Mouse (Mus musculus) hindbrain, embryonic 13.5 days (tissue): ENCODE measurements around the gene Trabd2b. TPM values are rescaled to one million over a fixed set of nuclear protein-coding genes. Genes with fewer than 3 reads are reported as not detected.

ENCODE experiments used
- ATAC-seq: fragments of 200-750 bp; cut with Nextera tagmentation; 2 replicates; pipeline ENCODE4 v1.8.0; 2017; ENCODE audit warnings: moderate TSS enrichment; ENCODE audit not compliant: low FRiP score
- H3K27ac ChIP-seq: fragments of 300-500 bp; sonication (generic); 2 replicates; pipeline ENCODE4 v1.5.1; 2015; ENCODE audit warnings: inconsistent platforms, mild to moderate bottlenecking, moderate library complexity
- H3K27me3 ChIP-seq: fragments of 300-500 bp; sonication (generic); 2 replicates; pipeline ENCODE4 v1.6.1; 2015; ENCODE audit warnings: mild to moderate bottlenecking, inconsistent platforms
- H3K36me3 ChIP-seq: fragments of 300-500 bp; sonication (generic); 2 replicates; pipeline ENCODE4 v1.6.1; 2015; ENCODE audit warnings: mild to moderate bottlenecking, inconsistent platforms
- H3K4me1 ChIP-seq: fragments of 300-500 bp; sonication (generic); replicated peaks from 2 replicates; pipeline ENCODE4 v1.6.1; 2015; ENCODE audit warnings: inconsistent platforms
- H3K4me2 ChIP-seq: fragments of 300-500 bp; sonication (generic); 2 replicates; pipeline ENCODE4 v1.6.1; 2015; ENCODE audit warnings: inconsistent platforms, mild to moderate bottlenecking, moderate library complexity
- H3K4me3 ChIP-seq: fragments of 300-500 bp; sonication (generic); 2 replicates; pipeline ENCODE4 v1.5.1; 2015; ENCODE audit warnings: mild to moderate bottlenecking, inconsistent platforms
- H3K9ac ChIP-seq: fragments of 300-500 bp; sonication (generic); 2 replicates; pipeline ENCODE4 v1.6.1; 2015; ENCODE audit warnings: mild to moderate bottlenecking, inconsistent platforms
- H3K9me3 ChIP-seq: fragments of 300-500 bp; sonication (generic); 2 replicates; pipeline ENCODE4 v1.6.1; 2016; ENCODE audit warnings: inconsistent platforms
- WGBS: fragments of 180-500 bp; shearing (Covaris S2); methylation state at CpG from one replicate; pipeline ENCODE4 v1.1.7; 2015; 5-methylcytosine and 5-hydroxymethylcytosine counted together
- polyA plus RNA-seq: library from polyadenylated mRNA; unstranded; fragments of >200 nt; fragmentation: Nextera tagmentation; extraction: Ambion mirVana; gene quantifications from 2 replicates; pipeline ENCODE4 v1.2.1, GENCODE M21; 2015

Gene Trabd2b
- polyA plus RNA-seq, 1 experiment from 2014 or later = 0.78 TPM

GRCm38 (mm10) chr4:114374330-114374729 is 32.2 kb upstream of the Trabd2b start:
- H3K27ac ChIP-seq = no peak overlapping the region
- H3K4me2 ChIP-seq = no peak overlapping the region
- H3K36me3 ChIP-seq = no peaks in the 10 kb centered on the region
- H3K9me3 ChIP-seq = no peaks in the 10 kb centered on the region
- H3K4me3 ChIP-seq = no peak overlapping the region
- WGBS = 95% methylated on average over 1 of the region's 1 CpGs
- no peak for ATAC-seq
- no peaks in the 10 kb centered on the region for H3K4me1 ChIP-seq
- 0 out of 2 replicates have a peak, but pooled peaks cover 3% of the 10 kb centered on the region for H3K27me3 ChIP-seq
- no peak overlapping the region for H3K9ac ChIP-seq

DNA sequence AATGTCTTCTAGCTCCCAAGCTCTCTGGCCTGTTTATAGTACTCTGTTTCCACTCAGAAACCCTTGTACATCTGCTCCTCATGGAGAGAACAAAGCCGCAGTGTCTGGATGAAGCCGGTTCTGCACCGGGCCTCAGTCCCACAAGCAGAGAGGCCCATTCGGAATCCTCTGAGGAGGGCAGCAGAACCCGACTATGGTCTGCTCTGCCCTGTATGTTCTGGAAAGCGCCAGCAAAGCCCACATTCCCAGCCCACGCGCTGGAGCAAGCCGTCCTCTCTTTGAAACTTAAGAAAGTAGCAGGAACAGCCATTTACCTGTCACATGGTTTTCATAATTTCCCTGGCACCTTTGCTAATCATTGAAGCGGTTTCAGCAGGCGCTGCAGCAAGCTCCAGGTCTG is 29.0 kb upstream of the Trabd2b start:
- H3K9ac ChIP-seq = no peak overlapping the region
- 0 out of 2 replicates have a peak, but pooled peaks cover 1% of the 10 kb centered on the region for H3K4me1 ChIP-seq
- no peaks in the 10 kb centered on the region for H3K9me3 ChIP-seq
- no peak overlapping the region for H3K4me2 ChIP-seq
- ATAC-seq = no peak
- no peaks in the 10 kb centered on the region for H3K36me3 ChIP-seq
- H3K27me3 ChIP-seq = 0 out of 2 replicates have a peak, but pooled peaks cover 3% of the 10 kb centered on the region
- H3K27ac ChIP-seq = no peak overlapping the region
- H3K4me3 ChIP-seq = no peak overlapping the region
- WGBS = 84% methylated on average over 11 of the region's 11 CpGs

- no peak for ATAC-seq
- Histone ChIP-seq H3K27me3 (0 out of 2 replicates have a peak, but pooled peaks cover 3% of the 10 kb centered on the region), H3K4me3 (no peak overlapping the region), H3K4me2 (no peak overlapping the region), H3K36me3 (no peaks in the 10 kb centered on the region), H3K9ac (no peak overlapping the region), H3K9me3 (no peaks in the 10 kb centered on the region), H3K4me1 (0 out of 2 replicates have a peak, but pooled peaks cover 3% of the 10 kb centered on the region), H3K27ac (no peak overlapping the region)
- 86% methylated on average over 7 of the region's 7 CpGs for WGBS
Measured at GRCm38 (mm10) chr4:114378512-114378911, 28.0 kb upstream of the Trabd2b start.

DNA sequence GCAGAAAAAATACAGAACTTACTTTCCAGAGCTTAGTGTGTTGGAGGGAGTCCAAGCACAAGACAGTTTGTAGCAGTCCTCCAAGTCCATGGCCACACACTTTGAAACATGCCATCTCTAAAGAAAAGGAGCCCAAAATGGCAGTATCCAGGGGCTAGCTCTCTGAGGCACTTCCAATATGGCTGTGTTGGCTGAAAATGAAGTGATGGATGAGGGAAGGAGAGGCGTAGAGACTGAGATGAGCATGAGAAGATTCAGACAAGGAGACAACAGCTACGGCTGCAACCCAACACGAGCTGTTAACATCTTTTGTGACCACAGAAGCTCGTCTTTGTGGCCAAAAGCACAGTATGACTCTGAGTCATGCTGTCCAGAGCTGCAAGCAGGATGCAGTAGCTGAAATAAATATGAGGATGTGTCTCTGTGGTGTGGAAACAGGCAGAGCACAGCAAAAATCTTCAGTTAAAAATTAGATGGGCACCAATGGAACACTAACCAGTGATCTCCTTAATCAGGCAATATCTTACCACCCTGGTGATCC is 27.0 kb upstream of the Trabd2b start:
- 0 out of 2 replicates have a peak, but pooled peaks cover 3% of the 10 kb centered on the region for H3K27me3 ChIP-seq
- ATAC-seq = no peak
- H3K4me3 ChIP-seq = no peak overlapping the region
- H3K27ac ChIP-seq = no peak overlapping the region
- H3K9me3 ChIP-seq = no peaks in the 10 kb centered on the region
- 88% methylated on average over 4 of the region's 4 CpGs for WGBS
- no peak overlapping the region for H3K4me2 ChIP-seq
- no peak overlapping the region for H3K9ac ChIP-seq
- no peaks in the 10 kb centered on the region for H3K36me3 ChIP-seq
- H3K4me1 ChIP-seq = 0 out of 2 replicates have a peak, but pooled peaks cover 3% of the 10 kb centered on the region

- Histone ChIP-seq H3K4me3 (no peak overlapping the region), H3K4me1 (0 out of 2 replicates have a peak, but pooled peaks cover 3% of the 10 kb centered on the region), H3K9ac (no peak overlapping the region), H3K9me3 (no peaks in the 10 kb centered on the region), H3K4me2 (no peak overlapping the region), H3K27ac (no peak overlapping the region), H3K36me3 (no peaks in the 10 kb centered on the region), H3K27me3 (0 out of 2 replicates have a peak, but pooled peaks cover 3% of the 10 kb centered on the region)
- peak; percentile 49; the same call in 1 of the 2 replicates for ATAC-seq
- WGBS = 19% methylated on average over 1 of the region's 1 CpGs
Measured at GRCm38 (mm10) chr4:114382627-114383026, 23.9 kb upstream of the Trabd2b start.

DNA sequence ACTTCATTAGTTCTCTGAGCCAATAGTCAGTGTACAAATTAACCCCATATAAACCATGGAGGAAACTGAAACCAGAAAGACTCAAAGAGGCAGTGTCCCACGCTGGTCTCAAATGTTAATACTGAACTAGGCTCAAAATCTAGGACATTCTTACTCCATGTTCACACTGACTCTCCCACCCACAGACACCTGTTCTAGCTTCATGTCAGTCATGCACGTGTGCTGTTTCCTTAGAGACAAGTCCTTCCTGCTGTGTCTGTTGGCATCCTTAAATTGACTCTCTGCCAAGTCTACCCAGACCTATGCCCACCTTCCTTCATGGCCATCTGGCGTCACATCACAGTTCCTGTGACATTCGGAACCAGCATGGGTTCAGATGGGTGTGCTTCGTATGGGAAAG is 21.3 kb upstream of the Trabd2b start:
- ATAC-seq = no peak
- Histone ChIP-seq H3K9me3 (no peaks in the 10 kb centered on the region), H3K9ac (no peak overlapping the region), H3K36me3 (no peaks in the 10 kb centered on the region), H3K4me1 (0 out of 2 replicates have a peak, but pooled peaks cover 3% of the 10 kb centered on the region), H3K4me3 (no peak overlapping the region), H3K4me2 (no peak overlapping the region), H3K27me3 (no peaks in the 10 kb centered on the region), H3K27ac (no peak overlapping the region)
- 87% methylated on average over 5 of the region's 5 CpGs for WGBS

DNA sequence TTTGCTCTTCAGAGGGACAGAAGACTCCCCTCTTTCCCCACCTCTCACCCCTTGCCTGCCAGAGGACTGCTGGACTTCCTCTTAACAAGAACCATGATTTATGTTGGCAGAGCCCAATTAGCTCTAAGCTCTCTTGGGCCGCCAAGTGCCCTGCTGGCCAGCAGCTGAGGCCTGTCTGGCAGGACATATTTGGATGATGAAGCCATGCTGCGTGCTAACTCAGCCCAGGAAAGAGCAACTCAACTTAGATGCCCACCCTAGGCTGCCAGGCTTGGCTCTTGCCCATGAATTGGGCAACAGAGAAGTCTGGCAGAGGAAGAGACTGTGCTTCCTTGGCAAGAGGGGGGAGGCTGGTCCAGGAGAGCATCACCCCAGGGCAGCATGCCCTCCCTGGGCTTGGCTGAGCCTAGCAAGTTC is 20.1 kb upstream of the Trabd2b start:
- Histone ChIP-seq H3K27ac (no peak overlapping the region), H3K4me3 (no peak overlapping the region), H3K4me2 (no peak overlapping the region), H3K27me3 (no peaks in the 10 kb centered on the region), H3K9ac (no peak overlapping the region), H3K4me1 (0 out of 2 replicates have a peak, but pooled peaks cover 3% of the 10 kb centered on the region), H3K9me3 (no peaks in the 10 kb centered on the region), H3K36me3 (no peaks in the 10 kb centered on the region)
- peak; percentile 49; the same call in 1 of the 2 replicates for ATAC-seq
- WGBS = 51% methylated on average over 2 of the region's 2 CpGs

- H3K9me3 ChIP-seq = no peaks in the 10 kb centered on the region
- no peak overlapping the region for H3K27ac ChIP-seq
- H3K4me2 ChIP-seq = no peak overlapping the region
- H3K36me3 ChIP-seq = no peaks in the 10 kb centered on the region
- no peak for ATAC-seq
- no peak overlapping the region for H3K9ac ChIP-seq
- H3K4me1 ChIP-seq = 0 out of 2 replicates have a peak, but pooled peaks cover 1% of the 10 kb centered on the region
- H3K27me3 ChIP-seq = no peaks in the 10 kb centered on the region
- 74% methylated on average over 2 of the region's 2 CpGs for WGBS
- no peak overlapping the region for H3K4me3 ChIP-seq
Measured at GRCm38 (mm10) chr4:114387527-114388135, 18.9 kb upstream of the Trabd2b start.

DNA sequence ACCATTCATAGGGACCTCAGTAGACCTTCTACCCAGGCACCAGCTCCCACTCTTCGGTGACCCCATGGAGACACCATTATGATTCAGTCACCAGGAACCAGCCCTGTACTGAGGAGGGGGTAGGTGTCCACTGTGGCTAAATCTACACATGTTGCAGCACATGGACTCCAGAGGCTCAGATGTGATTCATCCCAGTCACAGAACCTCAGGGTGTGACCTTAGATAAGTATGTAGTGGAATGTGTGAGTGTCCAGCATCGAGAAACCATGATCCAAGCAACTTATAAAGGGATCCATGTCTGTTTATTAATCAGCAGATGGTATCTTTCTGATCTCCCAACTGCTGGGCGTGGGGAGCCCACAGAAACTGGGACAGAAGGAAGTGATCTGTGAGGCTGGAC is 18.2 kb upstream of the Trabd2b start:
- Histone ChIP-seq H3K9me3 (no peaks in the 10 kb centered on the region), H3K4me3 (no peak overlapping the region), H3K36me3 (no peaks in the 10 kb centered on the region), H3K4me1 (no peaks in the 10 kb centered on the region), H3K4me2 (no peak overlapping the region), H3K27ac (no peak overlapping the region), H3K27me3 (no peaks in the 10 kb centered on the region), H3K9ac (no peak overlapping the region)
- WGBS = 89% methylated on average over 3 of the region's 3 CpGs
- no peak for ATAC-seq

- no peak for ATAC-seq
- no peaks in the 10 kb centered on the region for H3K4me1 ChIP-seq
- H3K4me3 ChIP-seq = no peak overlapping the region
- H3K27ac ChIP-seq = no peak overlapping the region
- no peak overlapping the region for H3K4me2 ChIP-seq
- no peaks in the 10 kb centered on the region for H3K27me3 ChIP-seq
- no peaks in the 10 kb centered on the region for H3K9me3 ChIP-seq
- no peaks in the 10 kb centered on the region for H3K36me3 ChIP-seq
- H3K9ac ChIP-seq = no peak overlapping the region
Measured at GRCm38 (mm10) chr4:114389653-114390052, 16.9 kb upstream of the Trabd2b start.

DNA sequence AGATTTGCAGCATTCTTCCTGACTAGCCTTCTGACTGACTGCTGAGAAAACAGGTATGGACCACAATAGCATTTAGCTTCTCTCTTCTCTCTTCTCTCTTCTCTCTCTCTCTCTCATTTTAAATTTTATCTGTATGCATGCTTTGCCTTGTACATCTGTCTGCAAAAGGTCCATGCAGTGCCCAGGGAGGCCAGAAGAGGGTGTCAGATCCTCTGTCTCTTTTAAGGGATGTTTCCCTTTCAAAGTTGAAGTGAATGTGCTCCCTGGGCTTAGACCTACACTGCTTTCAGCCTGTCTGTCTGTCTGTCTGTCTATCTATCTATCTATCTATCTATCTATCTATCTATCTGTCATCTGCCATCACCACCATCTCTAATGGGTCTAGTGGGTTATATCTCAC is 8.9 kb upstream of the Trabd2b start:
- H3K4me3 ChIP-seq = no peak overlapping the region
- no peak overlapping the region for H3K27ac ChIP-seq
- no peak overlapping the region for H3K9ac ChIP-seq
- H3K9me3 ChIP-seq = no peaks in the 10 kb centered on the region
- H3K36me3 ChIP-seq = no peaks in the 10 kb centered on the region
- H3K4me1 ChIP-seq = no peaks in the 10 kb centered on the region
- H3K4me2 ChIP-seq = no peak overlapping the region
- no peak for ATAC-seq
- H3K27me3 ChIP-seq = peaks cover 3% of the 10 kb centered on the region; the same call in 1 of the 2 replicates

- WGBS = 59% methylated on average over 3 of the region's 3 CpGs
- no peak overlapping the region for H3K4me3 ChIP-seq
- ATAC-seq = no peak
- no peaks in the 10 kb centered on the region for H3K4me1 ChIP-seq
- no peak overlapping the region for H3K4me2 ChIP-seq
- H3K9ac ChIP-seq = no peak overlapping the region
- no peak overlapping the region for H3K27ac ChIP-seq
- no peaks in the 10 kb centered on the region for H3K36me3 ChIP-seq
- peaks cover 3% of the 10 kb centered on the region; the same call in 1 of the 2 replicates for H3K27me3 ChIP-seq
- H3K9me3 ChIP-seq = no peaks in the 10 kb centered on the region
Measured at GRCm38 (mm10) chr4:114399821-114400220, 6.7 kb upstream of the Trabd2b start.
